Mouse (Mus musculus): ENCODE data around the gene Arsb. TPM values are rescaled to one million over a fixed set of nuclear protein-coding genes. Genes with fewer than 3 reads are reported as not detected.

Gene Arsb
- polyA plus RNA-seq, 1 experiment from 2014 or later, result 10.8 TPM

DNA sequence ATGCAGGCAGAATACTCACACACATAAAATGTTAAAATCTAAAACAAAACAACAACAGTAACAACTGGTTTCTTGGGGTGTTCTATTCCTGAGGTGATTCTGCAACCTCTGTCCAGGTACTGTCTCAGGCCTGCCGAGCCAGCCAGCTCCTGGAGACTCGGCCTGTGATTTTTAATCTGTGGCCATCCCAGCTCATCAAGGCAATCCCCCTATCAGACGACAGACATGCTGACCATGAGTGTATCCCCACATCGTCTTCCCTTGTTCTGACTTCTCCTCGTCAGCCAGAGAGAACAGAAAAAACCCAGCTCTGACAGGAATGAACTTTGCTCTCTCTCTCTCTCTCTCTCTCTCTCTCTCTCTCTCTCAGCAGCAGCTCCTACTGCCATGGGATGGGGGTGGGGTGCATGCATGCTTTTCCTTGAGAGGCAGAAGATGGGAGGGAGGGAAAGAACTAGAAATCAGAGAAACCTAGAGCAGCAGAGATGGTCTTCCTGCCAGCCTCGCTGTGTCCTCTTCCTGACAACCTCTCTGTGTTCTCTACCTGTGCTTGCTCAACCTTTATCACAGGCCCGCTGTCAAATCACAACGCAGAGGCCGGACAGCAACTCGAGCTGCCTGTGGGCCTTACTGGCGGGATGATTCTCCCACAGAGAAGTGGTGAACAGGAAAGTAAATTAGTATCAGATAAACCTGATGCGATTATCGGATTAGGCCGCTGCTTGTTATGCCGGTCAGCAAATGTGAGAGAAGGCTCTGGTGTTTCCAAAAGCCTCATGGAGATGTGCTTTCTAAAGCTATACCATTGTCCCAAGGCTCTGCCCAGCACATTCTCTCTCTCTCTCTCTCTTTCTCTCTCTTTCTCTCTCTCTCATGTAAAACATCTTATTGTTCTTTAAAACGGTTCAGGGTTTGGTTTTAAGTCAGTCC is 144.5 kb downstream of the Arsb start:
- H3K4me3 ChIP-seq (ENCODE audit: low read depth, low read length), result no peak overlapping the region
- no peak for ATAC-seq (ENCODE audit: low FRiP score)
- peak; percentile 77 for DNase-seq (ENCODE audit: low spot score, missing footprints)
- no peak overlapping the region for H3K27ac ChIP-seq (ENCODE audit: low read depth, low read length)
- no peaks in the 10 kb centered on the region for H3K27me3 ChIP-seq (ENCODE audit: control insufficient read depth, insufficient read depth, low read length)
- H3K9me3 ChIP-seq (ENCODE audit: control insufficient read depth, low read length), result no peaks in the 10 kb centered on the region
- WGBS, result 53% methylated on average over 16 of the region's 16 CpGs
- no peak overlapping the region for H3K4me2 ChIP-seq
- H3K4me1 ChIP-seq (ENCODE audit: control insufficient read depth, insufficient read depth, low read length), result no peaks in the 10 kb centered on the region; the same call in 1 of the 2 replicates
- no peaks in the 10 kb centered on the region for H3K36me3 ChIP-seq (ENCODE audit: control insufficient read depth, insufficient read depth, low read length)
- H3K9ac ChIP-seq (ENCODE audit: low read length), result no peak overlapping the region

DNA sequence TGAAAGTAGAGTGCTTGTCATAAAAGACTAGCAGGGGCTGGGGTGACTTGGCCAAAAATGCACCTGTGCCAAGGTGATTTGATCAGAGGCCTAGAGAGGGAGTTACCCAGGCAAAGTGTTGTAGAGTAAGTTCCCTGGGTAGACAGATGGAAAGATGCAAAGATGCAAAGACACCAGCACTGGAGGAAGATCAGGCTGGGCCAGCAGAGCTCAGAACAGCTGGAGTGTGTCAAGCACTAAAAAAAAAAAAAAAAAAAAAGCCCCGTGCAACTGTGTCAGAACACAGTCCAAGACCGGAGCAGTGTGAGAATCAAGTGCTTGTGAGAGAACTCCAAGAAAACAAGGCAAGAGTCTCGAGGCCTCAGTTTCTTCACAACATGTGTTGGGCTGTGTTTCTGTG is 148.1 kb downstream of the Arsb start:
- ATAC-seq (ENCODE audit: low FRiP score), result no peak
- no peaks in the 10 kb centered on the region for H3K27me3 ChIP-seq (ENCODE audit: control insufficient read depth, insufficient read depth, low read length)
- 87% methylated on average over 3 of the region's 3 CpGs for WGBS
- DNase-seq (ENCODE audit: low spot score, missing footprints), result no peak
- no peak overlapping the region for H3K27ac ChIP-seq (ENCODE audit: low read depth, low read length)
- no peaks in the 10 kb centered on the region for H3K9me3 ChIP-seq (ENCODE audit: control insufficient read depth, low read length)
- H3K36me3 ChIP-seq (ENCODE audit: control insufficient read depth, insufficient read depth, low read length), result no peaks in the 10 kb centered on the region
- no peak overlapping the region for H3K9ac ChIP-seq (ENCODE audit: low read length)
- H3K4me2 ChIP-seq, result no peak overlapping the region
- H3K4me1 ChIP-seq (ENCODE audit: control insufficient read depth, insufficient read depth, low read length), result no peaks in the 10 kb centered on the region; the same call in 1 of the 2 replicates
- no peak overlapping the region for H3K4me3 ChIP-seq (ENCODE audit: low read depth, low read length)

DNA sequence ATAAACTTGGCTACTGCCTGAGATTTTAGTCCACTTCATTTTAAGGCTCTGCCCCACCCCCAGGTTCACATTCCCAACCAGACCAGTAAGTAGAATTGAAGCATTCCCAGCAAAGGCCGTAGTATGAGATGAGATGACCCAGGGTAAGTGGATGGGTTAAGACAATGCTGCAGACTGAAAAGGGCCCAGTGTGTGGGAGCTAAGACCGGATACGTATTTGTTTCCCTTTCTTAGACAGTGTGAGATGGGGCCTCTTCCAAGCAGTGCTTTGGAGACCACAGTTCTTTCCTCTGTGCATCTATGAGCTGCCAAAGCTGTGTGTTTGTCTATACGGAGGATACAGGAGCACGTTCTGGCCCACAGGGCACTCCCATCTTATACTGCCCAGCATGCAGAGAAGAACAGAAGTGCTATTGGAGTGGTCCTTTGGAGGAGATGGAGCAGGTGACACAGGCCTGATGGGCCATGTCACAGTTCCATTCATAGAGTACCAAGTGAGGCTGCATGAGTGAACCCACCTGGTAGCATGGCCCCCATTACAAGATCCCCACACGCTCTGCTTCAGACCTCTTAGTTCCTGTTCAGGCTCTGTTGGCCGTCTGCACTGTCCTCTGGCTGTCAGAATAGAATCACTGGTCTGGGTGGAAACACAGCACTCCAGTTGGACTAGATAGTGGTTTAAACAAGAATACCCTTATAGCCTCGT is 148.8 kb downstream of the Arsb start:
- no peaks in the 10 kb centered on the region; the same call in 1 of the 2 replicates for H3K4me1 ChIP-seq (ENCODE audit: control insufficient read depth, insufficient read depth, low read length)
- no peaks in the 10 kb centered on the region for H3K9me3 ChIP-seq (ENCODE audit: control insufficient read depth, low read length)
- H3K36me3 ChIP-seq (ENCODE audit: control insufficient read depth, insufficient read depth, low read length), result no peaks in the 10 kb centered on the region
- H3K9ac ChIP-seq (ENCODE audit: low read length), result no peak overlapping the region
- WGBS, result 69% methylated on average over 8 of the region's 8 CpGs
- H3K27ac ChIP-seq (ENCODE audit: low read depth, low read length), result no peak overlapping the region
- no peaks in the 10 kb centered on the region for H3K27me3 ChIP-seq (ENCODE audit: control insufficient read depth, insufficient read depth, low read length)
- ATAC-seq (ENCODE audit: low FRiP score), result no peak
- H3K4me3 ChIP-seq (ENCODE audit: low read depth, low read length), result no peak overlapping the region
- peak; percentile 49 for DNase-seq (ENCODE audit: low spot score, missing footprints)
- H3K4me2 ChIP-seq, result no peak overlapping the region

DNA sequence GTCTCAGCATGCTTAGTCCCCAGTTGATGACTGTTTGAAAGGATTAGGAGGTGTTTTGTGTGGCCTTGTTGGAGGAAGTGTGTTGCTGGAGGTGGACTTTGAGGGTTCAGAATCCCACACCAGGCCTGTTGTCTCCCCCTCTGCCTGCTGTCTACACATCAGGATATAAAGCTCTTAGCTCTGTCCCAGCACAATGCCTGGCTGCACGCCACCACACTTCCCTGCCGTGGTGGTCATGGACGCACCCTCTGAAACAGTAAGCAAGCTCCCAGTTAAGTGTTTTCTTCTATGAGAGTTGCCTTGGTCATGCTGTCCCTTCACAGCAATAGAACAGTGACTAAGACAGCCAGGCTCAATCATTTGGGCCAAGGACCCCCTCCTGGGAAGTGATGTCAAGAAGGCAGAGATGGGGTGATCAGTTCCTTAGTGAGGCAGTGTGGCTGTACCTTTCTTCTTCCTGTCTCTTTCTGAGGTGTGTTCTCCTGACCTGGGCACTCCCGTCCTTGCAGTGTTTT is 149.4 kb downstream of the Arsb start:
- DNase-seq (ENCODE audit: low spot score, missing footprints) (no peak), ATAC-seq (ENCODE audit: low FRiP score) (no peak)
- no peak overlapping the region for H3K27ac ChIP-seq (ENCODE audit: low read depth, low read length)
- H3K27me3 ChIP-seq (ENCODE audit: control insufficient read depth, insufficient read depth, low read length), result no peaks in the 10 kb centered on the region
- no peak overlapping the region for H3K9ac ChIP-seq (ENCODE audit: low read length)
- no peak overlapping the region for H3K4me2 ChIP-seq
- H3K4me1 ChIP-seq (ENCODE audit: control insufficient read depth, insufficient read depth, low read length), result no peaks in the 10 kb centered on the region; the same call in 1 of the 2 replicates
- 88% methylated on average over 4 of the region's 4 CpGs for WGBS
- no peaks in the 10 kb centered on the region for H3K36me3 ChIP-seq (ENCODE audit: control insufficient read depth, insufficient read depth, low read length)
- H3K4me3 ChIP-seq (ENCODE audit: low read depth, low read length), result no peak overlapping the region
- H3K9me3 ChIP-seq (ENCODE audit: control insufficient read depth, low read length), result no peaks in the 10 kb centered on the region

- no peak for ATAC-seq (ENCODE audit: low FRiP score)
- no peaks in the 10 kb centered on the region; the same call in 1 of the 2 replicates for H3K4me1 ChIP-seq (ENCODE audit: control insufficient read depth, insufficient read depth, low read length)
- no peak overlapping the region for H3K27ac ChIP-seq (ENCODE audit: low read depth, low read length)
- H3K4me3 ChIP-seq (ENCODE audit: low read depth, low read length), result no peak overlapping the region
- 86% methylated on average over 5 of the region's 5 CpGs for WGBS
- no peaks in the 10 kb centered on the region for H3K36me3 ChIP-seq (ENCODE audit: control insufficient read depth, insufficient read depth, low read length)
- no peaks in the 10 kb centered on the region for H3K27me3 ChIP-seq (ENCODE audit: control insufficient read depth, insufficient read depth, low read length)
- no peaks in the 10 kb centered on the region for H3K9me3 ChIP-seq (ENCODE audit: control insufficient read depth, low read length)
- no peak overlapping the region for H3K9ac ChIP-seq (ENCODE audit: low read length)
- DNase-seq (ENCODE audit: low spot score, missing footprints), result peak; percentile 76
- no peak overlapping the region for H3K4me2 ChIP-seq
These were observed 150.6 kb downstream of the Arsb start for GRCm38 (mm10) chr13:93921831-93922565.

DNA sequence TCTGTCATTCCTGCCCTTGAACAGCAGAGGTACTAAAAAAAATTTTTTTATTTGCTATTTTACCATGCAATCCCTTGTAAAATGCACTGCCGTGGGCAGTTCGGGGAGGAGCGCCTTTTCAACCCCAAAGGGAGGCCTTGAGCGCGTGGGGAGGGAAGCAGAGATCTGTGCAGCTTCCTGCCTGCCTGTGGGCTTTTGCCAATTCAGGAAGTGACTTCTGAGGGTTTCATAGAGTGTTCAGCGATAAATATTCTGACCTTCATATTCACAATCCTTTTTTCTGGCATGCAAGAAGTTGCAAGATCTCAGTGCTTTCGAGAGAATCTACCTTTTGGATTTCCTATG is 151.1 kb downstream of the Arsb start:
- DNase-seq (ENCODE audit: low spot score, missing footprints) (peak; percentile 21), ATAC-seq (ENCODE audit: low FRiP score) (no peak)
- Histone ChIP-seq H3K4me3 (ENCODE audit: low read depth, low read length) (no peak overlapping the region), H3K4me2 (no peak overlapping the region), H3K9me3 (ENCODE audit: control insufficient read depth, low read length) (no peaks in the 10 kb centered on the region), H3K9ac (ENCODE audit: low read length) (no peak overlapping the region), H3K27me3 (ENCODE audit: control insufficient read depth, insufficient read depth, low read length) (no peaks in the 10 kb centered on the region), H3K36me3 (ENCODE audit: control insufficient read depth, insufficient read depth, low read length) (no peaks in the 10 kb centered on the region), H3K4me1 (ENCODE audit: control insufficient read depth, insufficient read depth, low read length) (no peaks in the 10 kb centered on the region; the same call in 1 of the 2 replicates), H3K27ac (ENCODE audit: low read depth, low read length) (no peak overlapping the region)
- WGBS, result 83% methylated on average over 7 of the region's 7 CpGs

GRCm38 (mm10) chr13:93924735-93925432 is 153.5 kb downstream of the Arsb start:
- ATAC-seq (ENCODE audit: low FRiP score), result no peak
- H3K36me3 ChIP-seq (ENCODE audit: control insufficient read depth, insufficient read depth, low read length), result no peaks in the 10 kb centered on the region
- no peaks in the 10 kb centered on the region for H3K9me3 ChIP-seq (ENCODE audit: control insufficient read depth, low read length)
- no peaks in the 10 kb centered on the region for H3K4me1 ChIP-seq (ENCODE audit: control insufficient read depth, insufficient read depth, low read length)
- 78% methylated on average over 9 of the region's 9 CpGs for WGBS
- H3K4me2 ChIP-seq, result no peak overlapping the region
- no peak overlapping the region for H3K9ac ChIP-seq (ENCODE audit: low read length)
- no peaks in the 10 kb centered on the region for H3K27me3 ChIP-seq (ENCODE audit: control insufficient read depth, insufficient read depth, low read length)
- DNase-seq (ENCODE audit: low spot score, missing footprints), result peak; percentile 83
- H3K4me3 ChIP-seq (ENCODE audit: low read depth, low read length), result no peak overlapping the region
- no peak overlapping the region for H3K27ac ChIP-seq (ENCODE audit: low read depth, low read length)

DNA sequence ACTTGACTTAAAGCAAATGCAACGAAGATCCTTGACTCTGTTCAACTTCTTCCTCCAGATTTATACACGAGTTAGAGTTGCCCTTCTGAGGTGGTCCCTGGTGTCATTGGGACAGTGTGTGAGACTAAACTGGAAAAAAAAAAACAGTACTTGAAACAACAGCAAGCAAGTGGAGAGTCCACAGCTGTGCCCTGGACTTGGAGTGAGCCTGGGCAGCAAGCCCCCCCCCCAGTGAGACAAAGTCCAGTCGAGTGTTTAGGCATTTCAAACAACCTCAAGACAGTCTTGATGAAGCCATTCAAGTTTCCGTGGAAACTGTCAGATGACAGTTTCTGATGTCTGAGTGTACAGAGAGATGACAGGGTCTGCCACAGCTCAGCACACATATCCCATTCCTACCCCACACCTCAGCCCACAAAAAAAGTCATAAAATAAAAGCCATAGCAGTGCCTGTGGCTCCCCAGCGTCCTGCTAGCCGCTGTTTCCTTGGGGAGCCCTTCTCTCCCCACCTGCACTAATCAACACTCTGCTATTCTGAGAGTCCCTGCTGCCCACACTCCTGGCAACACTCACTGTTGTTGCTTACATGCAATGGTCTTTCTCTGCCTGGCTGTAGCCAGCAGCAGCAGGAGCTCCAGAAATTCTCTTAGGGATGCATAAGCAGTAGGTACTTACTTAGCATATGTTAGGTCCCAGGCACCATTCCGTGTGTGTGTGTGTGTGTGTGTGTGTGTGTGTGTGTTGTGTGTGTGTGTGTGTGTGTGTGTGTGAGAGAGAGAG is 159.3 kb downstream of the Arsb start:
- no peak overlapping the region for H3K9ac ChIP-seq (ENCODE audit: low read length)
- H3K4me2 ChIP-seq, result no peak overlapping the region
- no peaks in the 10 kb centered on the region for H3K9me3 ChIP-seq (ENCODE audit: control insufficient read depth, low read length)
- H3K36me3 ChIP-seq (ENCODE audit: control insufficient read depth, insufficient read depth, low read length), result no peaks in the 10 kb centered on the region
- H3K4me1 ChIP-seq (ENCODE audit: control insufficient read depth, insufficient read depth, low read length), result no peaks in the 10 kb centered on the region
- H3K4me3 ChIP-seq (ENCODE audit: low read depth, low read length), result no peak overlapping the region
- no peak for DNase-seq (ENCODE audit: low spot score, missing footprints)
- ATAC-seq (ENCODE audit: low FRiP score), result no peak
- 61% methylated on average over 7 of the region's 7 CpGs for WGBS
- H3K27ac ChIP-seq (ENCODE audit: low read depth, low read length), result no peak overlapping the region
- no peaks in the 10 kb centered on the region for H3K27me3 ChIP-seq (ENCODE audit: control insufficient read depth, insufficient read depth, low read length)
